In genomic region chr9:119978811-119979441, GRCm38 (mm10) we compare ENCODE assay signal across 9 mouse cellular contexts. TPM values are rescaled to one million over a fixed set of nuclear protein-coding genes. Genes with fewer than 3 reads are reported as not detected.
DNase-seq lines count a peak whose midpoint lies in the region; ATAC-seq lines count a peak whose summit lies in the region.
"Had no signal": no experiment of that assay in that cellular context is flagged by ENCODE, and none has a peak within 500 bp of the region (broad histone marks: within the 10 kb centered on the region; RNA-seq: fewer than 3 reads in every experiment).

No protein-coding gene starts in this region.

- ATAC-seq in granulocyte monocyte progenitor cell, adult 5-6 weeks (replicated peaks; ENCODE audit: poor library complexity, severe bottlenecking), result peak; percentile 25; the same call in 1 of the 2 replicates

- peak; percentile 72 to 77 for DNase-seq in frontal cortex, postnatal 36 days (ENCODE audit: low spot score in 2 of 2)
- no peak for DNase-seq in frontal cortex, postnatal 14 days (ENCODE audit: low spot score in 2 of 2)
- peak; percentile 45 for DNase-seq in lung, postnatal 36 days
- no peak for DNase-seq in lung, postnatal 14 days
- peak; percentile 63 to 83 for DNase-seq in right cerebral cortex, postnatal 36 days (ENCODE audit: low spot score in 2 of 2)
- no peak for DNase-seq in c-Kit-positive CD71-positive TER-119-positive erythroid progenitor cells, embryonic 14.5 days (ENCODE audit: low spot score)
- DNase-seq in kidney, postnatal 14 days, result no peak

RNA-seq across cellular contexts. Expression of gene Csrnp1, which starts 5.5 kb away (rescaled TPM):
- total RNA-seq in granulocyte monocyte progenitor cell, adult 5-6 weeks (2014; fragmentation: Nextera tagmentation), result 1.3 and 8.5 TPM in 2 replicates
- total RNA-seq in granulocyte monocyte progenitor cell, adult 5-6 weeks (2017), result 8.8 and 16.9 TPM in 2 replicates

RNA-seq across cellular contexts. Expression of gene Ttc21a, which starts 41.5 kb away (rescaled TPM):
- 2.4 and 2.8 TPM in 2 replicates for total RNA-seq in granulocyte monocyte progenitor cell, adult 5-6 weeks (2014; fragmentation: Nextera tagmentation)
- total RNA-seq in granulocyte monocyte progenitor cell, adult 5-6 weeks (2017), result 3.3 and 3.6 TPM in 2 replicates
- total RNA-seq: MEL had no signal

RNA-seq across cellular contexts. Expression of gene Gorasp1, which starts 41.6 kb away (rescaled TPM):
- 8.0 and 9.4 TPM in 2 replicates for total RNA-seq in granulocyte monocyte progenitor cell, adult 5-6 weeks (2014; fragmentation: Nextera tagmentation)
- total RNA-seq in granulocyte monocyte progenitor cell, adult 5-6 weeks (2017), result 4.8 and 9.5 TPM in 2 replicates

RNA-seq across cellular contexts. Expression of gene Xirp1, which starts 44.5 kb away (rescaled TPM):
- not detected in 2 replicates for total RNA-seq in granulocyte monocyte progenitor cell, adult 5-6 weeks (2014; fragmentation: Nextera tagmentation)
- not detected in 2 replicates for total RNA-seq in granulocyte monocyte progenitor cell, adult 5-6 weeks (2017)
- total RNA-seq: MEL had no signal

Comparison
In these comparisons a context has a peak if more than half of its experiments do, and no peak if none do; other contexts are left out.
1. DNase-seq: peak in frontal cortex, postnatal 36 days (2 of 2), lung, postnatal 36 days (single experiment) and right cerebral cortex, postnatal 36 days (2 of 2); none in frontal cortex, postnatal 14 days (0 of 2), lung, postnatal 14 days (single experiment), c-Kit-positive CD71-positive TER-119-positive erythroid progenitor cells, embryonic 14.5 days (single experiment) and kidney, postnatal 14 days (single experiment).